23 mouse cellular contexts compared by ENCODE assay signal in the genomic region with DNA sequence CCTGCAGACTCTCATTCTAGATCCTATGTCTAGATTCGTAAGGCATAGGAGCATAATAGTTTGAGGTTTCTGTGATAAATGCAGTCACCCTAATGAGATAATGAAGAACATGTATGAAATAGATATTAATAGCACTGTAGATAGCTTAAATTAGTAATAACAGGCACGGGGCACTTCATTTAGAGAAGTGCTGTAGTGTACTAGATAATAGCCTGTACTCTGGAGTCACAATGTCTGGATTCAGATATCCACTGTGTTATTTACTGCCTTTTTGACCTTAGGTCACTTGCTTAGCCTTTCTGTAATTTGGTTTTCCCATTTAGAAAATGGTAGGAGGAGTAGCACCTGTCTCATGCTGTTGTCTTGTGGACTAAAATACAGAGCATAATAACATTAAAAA. TPM values are rescaled to one million over a fixed set of nuclear protein-coding genes. Genes with fewer than 3 reads are reported as not detected.
DNase-seq lines count a peak whose midpoint lies in the region; ATAC-seq lines count a peak whose summit lies in the region.
"Had no signal": no experiment of that assay in that cellular context is flagged by ENCODE, and none has a peak within 500 bp of the region (broad histone marks: within the 10 kb centered on the region; RNA-seq: fewer than 3 reads in every experiment).

No protein-coding gene starts in this region.

- peak overlapping the region; percentile 50 for H3K27ac ChIP-seq in heart, embryonic 13.5 days (replicated peaks)
- no peak overlapping the region for H3K27ac ChIP-seq in heart, embryonic 10.5 days
- H3K27ac ChIP-seq in heart, embryonic 16.5 days (ENCODE audit: low read length) = peak overlapping the region; percentile 65
- H3K27ac ChIP-seq: embryonic facial prominence, embryonic 13.5 days; embryonic facial prominence, embryonic 15.5 days; forebrain, embryonic 10.5 days; forebrain, embryonic 12.5 days had no signal

- no peaks in the 10 kb centered on the region for H3K27me3 ChIP-seq in heart, embryonic 13.5 days (replicated peaks)
- no peaks in the 10 kb centered on the region for H3K27me3 ChIP-seq in heart, embryonic 10.5 days (ENCODE audit: insufficient read depth, poor library complexity, severe bottlenecking)
- no peaks in the 10 kb centered on the region for H3K27me3 ChIP-seq in heart, embryonic 16.5 days (ENCODE audit: control insufficient read depth, insufficient read depth, low read length)
- H3K27me3 ChIP-seq: embryonic facial prominence, embryonic 13.5 days; embryonic facial prominence, embryonic 15.5 days; forebrain, embryonic 12.5 days had no signal

- no peak overlapping the region for H3K4me2 ChIP-seq in heart, embryonic 13.5 days
- H3K4me2 ChIP-seq in heart, embryonic 16.5 days (ENCODE audit: low read depth, low read length) = no peak overlapping the region
- H3K4me2 ChIP-seq: embryonic facial prominence, embryonic 13.5 days; embryonic facial prominence, embryonic 15.5 days; forebrain, embryonic 12.5 days had no signal

- H3K9me3 ChIP-seq in heart, embryonic 13.5 days = no peaks in the 10 kb centered on the region
- no peaks in the 10 kb centered on the region for H3K9me3 ChIP-seq in heart, embryonic 10.5 days
- no peaks in the 10 kb centered on the region for H3K9me3 ChIP-seq in heart, embryonic 16.5 days (replicated peaks; ENCODE audit: control insufficient read depth, low read length)
- H3K9me3 ChIP-seq: embryonic facial prominence, embryonic 13.5 days; embryonic facial prominence, embryonic 15.5 days; forebrain, embryonic 10.5 days; forebrain, embryonic 12.5 days had no signal

- ATAC-seq in heart, embryonic 13.5 days (ENCODE audit: extremely low read depth, insufficient number of reproducible peaks, low FRiP score, low TSS enrichment) = no peak
- peak; percentile 73 for ATAC-seq in heart, embryonic 16.5 days (replicated peaks; ENCODE audit: extremely low read depth, insufficient read depth, low FRiP score)
- ATAC-seq: forebrain, embryonic 14.5 days; forebrain, embryonic 16.5 days had no signal

- no peak overlapping the region for H3K4me3 ChIP-seq in heart, embryonic 13.5 days
- no peak overlapping the region for H3K4me3 ChIP-seq in heart, embryonic 10.5 days
- H3K4me3 ChIP-seq in heart, embryonic 16.5 days (ENCODE audit: low read length) = no peak overlapping the region
- H3K4me3 ChIP-seq: embryonic facial prominence, embryonic 13.5 days; embryonic facial prominence, embryonic 15.5 days; erythroblast, embryonic 14.5 days; forebrain, embryonic 10.5 days; forebrain, embryonic 12.5 days had no signal

- intact Hi-C loops in heart, postnatal 14 days (cut with DNase I) = no loop called here

- no peak overlapping the region for H3K9ac ChIP-seq in heart, embryonic 13.5 days
- no peak overlapping the region for H3K9ac ChIP-seq in heart, embryonic 16.5 days (ENCODE audit: low read length)
- H3K9ac ChIP-seq: embryonic facial prominence, embryonic 13.5 days; embryonic facial prominence, embryonic 15.5 days; forebrain, embryonic 12.5 days had no signal

- H3K36me3 ChIP-seq in heart, embryonic 13.5 days = no peaks in the 10 kb centered on the region
- no peaks in the 10 kb centered on the region for H3K36me3 ChIP-seq in heart, embryonic 10.5 days
- no peaks in the 10 kb centered on the region for H3K36me3 ChIP-seq in heart, embryonic 16.5 days (ENCODE audit: control insufficient read depth, insufficient read depth)
- H3K36me3 ChIP-seq: embryonic facial prominence, embryonic 13.5 days; embryonic facial prominence, embryonic 15.5 days; forebrain, embryonic 10.5 days; forebrain, embryonic 12.5 days had no signal

- WGBS in heart, embryonic 13.5 days = 31% methylated on average over 2 of the region's 2 CpGs
- 55% methylated on average over 2 of the region's 2 CpGs for WGBS in heart, embryonic 10.5 days
- WGBS in heart, embryonic 16.5 days = 52% methylated on average over 2 of the region's 2 CpGs

- no peak for DNase-seq in heart, embryonic 10.5 days (ENCODE audit: low spot score)
- no peak for DNase-seq in heart, postnatal 14 days
- DNase-seq: adrenal gland, adult 2 months; adrenal gland, postnatal 10 days; adrenal gland, postnatal 25 days; cerebellum, adult 11 months; cerebellum, adult 18-20 months; cerebellum, adult 8-10 months; cerebellum, adult 9-11 months; cerebellum, postnatal 14 days; cerebellum, postnatal 36 days; embryo, embryonic 11 days had no signal

- peaks cover 21% of the 10 kb centered on the region; the same call in 1 of the 2 replicates for H3K4me1 ChIP-seq in heart, embryonic 13.5 days
- no peaks in the 10 kb centered on the region for H3K4me1 ChIP-seq in heart, embryonic 10.5 days
- H3K4me1 ChIP-seq in heart, embryonic 16.5 days (ENCODE audit: control insufficient read depth, insufficient read depth, low read length) = peaks cover 5% of the 10 kb centered on the region
- H3K4me1 ChIP-seq: embryonic facial prominence, embryonic 13.5 days; embryonic facial prominence, embryonic 15.5 days; forebrain, embryonic 12.5 days had no signal

RNA-seq across cellular contexts. Expression of gene Zcchc12, which starts 39.0 kb away (rescaled TPM):
- polyA plus RNA-seq in heart, embryonic 13.5 days (2015; fragmentation: Nextera tagmentation; extraction: Ambion mirVana) = 5.1 and 7.2 TPM in 2 replicates
- polyA plus RNA-seq in heart, embryonic 10.5 days (2016; fragmentation: Nextera tagmentation; extraction: Ambion mirVana) = 3.7 and 5.1 TPM in 2 replicates
- polyA plus RNA-seq in heart, embryonic 16.5 days (2015; fragmentation: Nextera tagmentation; extraction: Ambion mirVana) = 2.0 TPM in 2 replicates
- under 1 TPM; 0.17 TPM for total RNA-seq in heart, postnatal 14 days (2021)
- total RNA-seq: common myeloid progenitor, adult 5-6 weeks; MEL had no signal
- polyA plus RNA-seq: erythroblast, embryonic 14.5 days had no signal

RNA-seq across cellular contexts. Expression of gene Il13ra1, which starts 44.8 kb away (rescaled TPM):
- polyA plus RNA-seq in heart, embryonic 13.5 days (2015; fragmentation: Nextera tagmentation; extraction: Ambion mirVana) = 22.8 and 24.5 TPM in 2 replicates
- 9.3 and 13.9 TPM in 2 replicates for polyA plus RNA-seq in heart, embryonic 10.5 days (2016; fragmentation: Nextera tagmentation; extraction: Ambion mirVana)
- polyA plus RNA-seq in heart, embryonic 16.5 days (2015; fragmentation: Nextera tagmentation; extraction: Ambion mirVana) = 31.2 and 33.5 TPM in 2 replicates
- total RNA-seq in heart, postnatal 14 days (2021) = 10 to 100 TPM; 38.0 to 45.0 TPM
- total RNA-seq: MEL had no signal
- polyA plus RNA-seq: erythroblast, embryonic 14.5 days had no signal
